Mouse (Mus musculus): ENCODE measurements at regions not wholly inside any gene's neighbourhood (a gene's known extent, or its start where the extent isn't known, plus 50 kb on each side); places are given as distances from the start of the nearest gene placed in this dataset.
A peak's percentile ranks its signal among the peaks of the same experiment; 100 is the strongest.

- no peak for DNase-seq
These were observed 104.6 kb upstream of the Arid1b start for GRCm38 (mm10) chr17:4889577-4889976.

GRCm38 (mm10) chr17:4890131-4890530 lies 104.0 kb upstream of the Arid1b start:
- no peak for DNase-seq

GRCm38 (mm10) chr17:4891576-4891975 lies 102.6 kb upstream of the Arid1b start:
- DNase-seq, result no peak

- peak; percentile 68 for DNase-seq
These were observed 99.3 kb upstream of the Arid1b start for GRCm38 (mm10) chr17:4894756-4895330.

DNA sequence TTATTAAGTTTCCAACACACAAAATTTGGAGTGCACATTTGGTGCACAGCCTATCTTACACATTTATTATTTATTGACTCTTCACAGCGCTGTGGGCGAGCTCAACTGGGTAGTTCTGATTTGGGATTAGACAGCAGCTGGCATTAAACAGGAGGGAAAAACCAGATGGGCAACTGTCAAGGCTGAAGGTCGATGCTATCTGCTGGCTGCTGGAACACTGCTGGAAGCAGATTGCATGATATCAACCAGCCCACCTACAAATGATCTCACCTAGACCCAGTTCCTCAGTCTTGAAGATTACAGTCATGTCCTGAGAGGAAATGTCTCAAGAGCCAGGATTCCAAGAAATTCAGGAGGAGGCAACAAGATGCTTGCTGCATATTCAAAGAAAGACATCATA lies 91.0 kb upstream of the Arid1b start:
- no peak for DNase-seq

DNA sequence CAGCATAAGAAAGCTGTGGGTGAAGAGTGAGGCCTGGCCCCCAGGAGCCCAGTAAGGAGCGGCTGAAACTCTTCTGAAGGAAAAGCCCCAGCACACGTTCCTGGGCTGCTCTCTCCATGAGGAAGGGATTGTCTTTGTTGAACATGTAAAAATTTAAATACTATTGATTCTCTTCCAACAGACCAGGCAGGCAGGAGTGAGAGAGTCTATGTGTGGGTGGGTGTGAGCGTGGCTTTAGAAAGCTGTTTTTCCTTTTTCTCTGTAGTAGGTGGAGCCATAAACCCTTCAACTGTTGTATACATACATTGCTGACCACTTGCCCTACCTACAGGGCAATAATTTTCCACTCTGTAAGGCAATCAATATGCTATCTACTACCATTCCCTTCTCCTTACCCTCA lies 87.6 kb upstream of the Arid1b start:
- DNase-seq, result no peak

DNA sequence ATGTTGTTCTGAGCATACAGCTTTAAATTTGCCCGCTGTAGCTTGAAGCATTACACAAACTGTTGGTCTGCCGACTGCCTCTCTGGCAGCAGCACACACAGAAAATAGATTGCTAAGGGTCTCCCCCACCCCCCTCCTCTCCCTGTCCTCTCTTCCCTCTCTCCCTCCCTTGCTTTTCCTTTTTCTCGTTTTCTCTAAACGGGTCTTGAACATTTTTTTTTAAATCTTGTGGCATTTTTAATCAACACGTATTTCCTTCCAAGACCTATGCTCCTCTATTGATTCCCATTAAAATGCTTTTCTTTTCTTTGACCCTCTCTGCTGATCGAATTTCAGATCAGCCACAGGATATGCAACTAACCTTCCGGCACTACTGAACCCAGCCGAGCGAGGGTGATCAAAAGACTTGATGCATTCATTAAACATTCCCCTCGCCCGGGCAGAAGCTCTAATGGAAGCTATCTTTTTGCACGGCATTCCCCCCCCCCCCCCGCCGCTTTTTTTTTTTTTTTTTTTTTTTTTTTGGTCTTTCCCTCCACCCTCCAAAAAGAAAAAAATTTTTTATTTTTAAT lies 86.9 kb upstream of the Arid1b start:
- DNase-seq, result peak; percentile 66

GRCm38 (mm10) chr17:4907841-4908571 lies 86.1 kb upstream of the Arid1b start:
- peak; percentile 93 for DNase-seq

GRCm38 (mm10) chr17:4908572-4908965 lies 85.6 kb upstream of the Arid1b start:
- no peak for DNase-seq

DNA sequence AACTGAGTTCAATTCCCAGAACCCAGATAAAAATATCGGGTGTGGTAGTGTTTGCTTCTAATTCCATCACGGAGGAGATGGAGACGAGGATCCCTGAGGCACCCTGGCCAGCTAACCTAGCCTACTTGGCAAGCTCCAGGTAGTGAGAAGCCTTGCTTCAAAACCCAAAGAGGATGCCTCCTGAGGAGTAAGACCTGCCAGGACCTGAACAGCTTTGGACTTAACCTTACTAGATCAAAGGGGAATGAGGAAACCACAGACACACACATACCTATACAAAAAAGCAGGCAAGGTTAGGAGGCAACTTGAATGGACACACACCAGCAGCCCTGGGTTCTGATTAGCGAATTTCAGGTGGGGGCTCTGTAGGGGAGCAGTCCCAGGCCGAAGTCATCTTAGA lies 84.0 kb upstream of the Arid1b start:
- DNase-seq, result no peak

DNA sequence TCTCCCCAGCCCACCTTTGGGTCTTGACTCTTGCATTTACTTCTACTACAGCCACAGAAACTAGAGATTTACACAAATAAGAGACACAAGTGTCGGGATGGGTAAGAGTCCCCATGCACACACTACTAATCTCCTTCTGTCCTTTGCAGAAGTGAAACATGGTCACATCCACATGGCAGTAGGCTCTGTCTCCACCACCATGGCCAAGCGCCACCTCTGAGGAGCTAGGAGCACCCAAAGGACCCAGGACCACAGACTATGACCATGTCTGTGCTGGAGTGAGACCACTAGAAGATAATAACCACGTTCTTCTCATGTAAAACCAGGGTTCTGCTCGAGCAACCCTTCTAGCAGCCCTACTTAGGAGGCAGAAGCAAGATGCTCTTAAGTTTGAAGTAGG lies 81.1 kb upstream of the Arid1b start:
- no peak for DNase-seq

GRCm38 (mm10) chr17:4919866-4920495 lies 74.2 kb upstream of the Arid1b start:
- DNase-seq, result peak; percentile 89

GRCm38 (mm10) chr17:4921121-4921520 lies 73.0 kb upstream of the Arid1b start:
- DNase-seq, result peak; percentile 93

DNA sequence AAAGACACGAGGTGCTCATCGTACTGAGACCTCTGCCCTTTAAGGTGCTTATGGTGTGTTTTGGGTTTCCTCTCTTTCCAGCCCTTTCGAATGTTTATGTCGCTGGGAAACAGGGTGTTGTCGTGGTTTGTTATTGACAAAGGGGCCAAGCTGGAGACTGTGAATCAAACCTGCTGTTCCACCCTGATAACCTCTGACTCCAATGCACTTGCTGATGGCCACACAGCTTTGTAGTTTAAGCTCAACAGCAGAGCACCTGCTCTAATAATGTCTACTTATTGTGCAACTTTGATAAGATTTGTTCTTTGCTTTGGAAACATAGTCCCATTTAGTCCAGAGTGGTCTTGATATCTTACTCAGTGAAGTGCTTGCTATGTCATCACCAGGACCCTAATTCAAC lies 65.5 kb upstream of the Arid1b start:
- no peak for DNase-seq

GRCm38 (mm10) chr17:4935268-4935667 lies 58.9 kb upstream of the Arid1b start:
- DNase-seq, result no peak

DNA sequence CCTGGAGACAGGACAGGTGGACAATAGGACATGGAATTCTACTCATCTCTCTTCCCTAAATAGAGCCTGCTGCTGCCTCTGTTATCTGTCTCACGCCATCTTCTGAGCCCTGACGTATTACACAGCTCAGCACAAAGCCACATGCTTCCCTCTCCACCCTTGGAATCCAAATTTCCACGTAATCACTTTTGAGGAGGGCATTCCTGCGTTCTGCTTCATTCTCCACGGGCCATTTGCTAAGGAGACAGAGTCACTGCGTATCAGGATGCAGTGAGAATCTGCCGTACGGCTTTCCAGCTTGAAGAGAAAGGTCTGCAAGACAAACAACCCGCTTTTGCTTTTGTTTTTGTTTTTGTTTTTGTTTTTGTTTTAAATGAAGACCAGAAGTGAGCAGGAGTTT lies 53.5 kb upstream of the Arid1b start:
- DNase-seq, result peak; percentile 50

DNA sequence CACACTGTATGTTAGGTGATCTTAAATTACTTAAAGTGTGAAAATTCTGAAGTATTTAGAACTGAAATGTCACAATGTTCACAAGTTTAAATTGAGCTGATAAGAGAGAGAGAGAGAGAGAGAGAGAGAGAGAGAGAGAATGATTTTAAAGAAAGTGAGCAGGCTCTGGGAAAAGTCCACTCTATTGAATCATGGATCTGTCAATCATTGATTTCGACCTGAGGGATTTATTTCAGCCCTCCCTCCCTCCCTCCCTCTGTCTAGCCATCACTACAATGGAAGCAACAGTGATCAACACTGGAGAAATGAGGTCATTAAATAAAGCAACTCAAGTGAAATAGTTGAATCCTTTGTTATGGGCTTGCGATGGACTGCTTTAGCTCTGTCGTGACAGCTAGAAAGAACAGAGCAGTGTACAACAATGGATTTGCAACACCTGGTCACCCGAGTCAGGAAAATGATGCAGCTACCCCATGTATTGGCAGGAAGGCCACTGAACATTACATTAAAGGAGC lies 52.8 kb upstream of the Arid1b start:
- peak; percentile 50 for DNase-seq

- DNase-seq, result no peak
These were observed 51.3 kb upstream of the Arid1b start for GRCm38 (mm10) chr17:4942868-4943267.

Data from kidney, adult 9 months (tissue).